Mouse (Mus musculus) kidney, postnatal 0 days (tissue): ENCODE data around the gene Ankfn1. TPM values are rescaled to one million over a fixed set of nuclear protein-coding genes. Genes with fewer than 3 reads are reported as not detected.

ENCODE experiments used
- ATAC-seq: fragments of 200-750 bp; cut with Nextera tagmentation; replicated peaks from 2 replicates; pipeline ENCODE4 v1.8.0; 2017; ENCODE audit warnings: low read depth, moderate number of reproducible peaks, moderate TSS enrichment, moderate library complexity; ENCODE audit not compliant: low FRiP score
- DNase-seq: peaks from one replicate; pipeline ENCODE4 v3.0.0-alpha.2; 2016; ENCODE audit warnings: low spot score
- H3K27ac ChIP-seq: fragments of 300-500 bp; sonication (generic); 2 replicates; pipeline ENCODE4 v1.5.1; 2014; ENCODE audit warnings: mild to moderate bottlenecking
- H3K27me3 ChIP-seq: fragments of 300-500 bp; sonication (generic); 2 replicates; pipeline ENCODE4 v1.6.1; 2014; ENCODE audit warnings: low read length, mixed read lengths; ENCODE audit not compliant: insufficient read depth
- H3K36me3 ChIP-seq: fragments of 300-500 bp; sonication (generic); 2 replicates; pipeline ENCODE4 v1.6.1; 2014; ENCODE audit warnings: low read length, mixed read lengths; ENCODE audit not compliant: insufficient read depth
- H3K4me1 ChIP-seq: fragments of 300-500 bp; sonication (generic); replicated peaks from 2 replicates; pipeline ENCODE4 v1.6.1; 2014; ENCODE audit warnings: antibody characterized with exemption, low read length, mixed read lengths; ENCODE audit not compliant: insufficient read depth
- H3K4me2 ChIP-seq: fragments of 300-500 bp; sonication (generic); 2 replicates; pipeline ENCODE4 v1.6.1; 2014; ENCODE audit warnings: mild to moderate bottlenecking, low read length, moderate library complexity, mixed read lengths
- H3K4me3 ChIP-seq: fragments of 300-500 bp; sonication (generic); replicated peaks from 2 replicates; pipeline ENCODE4 v1.5.1; 2014; ENCODE audit warnings: low read depth, low read length
- H3K9ac ChIP-seq: fragments of 300-500 bp; sonication (generic); 2 replicates; pipeline ENCODE4 v1.6.1; 2014; ENCODE audit warnings: low read depth, low read length
- H3K9me3 ChIP-seq: fragments of 300-500 bp; sonication (generic); replicated peaks from 2 replicates; pipeline ENCODE4 v1.6.1; 2016; ENCODE audit warnings: low read length, inconsistent platforms, mixed read lengths
- CTCF ChIP-seq: IDR thresholded peaks from 2 replicates; pipeline ENCODE4 v1.5.1; 2016; ENCODE audit warnings: antibody characterized with exemption, low read depth, mild to moderate bottlenecking, moderate library complexity
- WGBS: fragments of 180-500 bp; shearing (Covaris S2); extraction: QIAGEN DNeasy Blood & Tissue Kit; methylation state at CpG from one replicate; pipeline ENCODE4 v1.1.7; 2014; 5-methylcytosine and 5-hydroxymethylcytosine counted together
- polyA plus RNA-seq: library from polyadenylated mRNA; unstranded; fragments of >200 nt; fragmentation: Nextera tagmentation; extraction: Ambion mirVana; gene quantifications from 2 replicates; pipeline ENCODE4 v1.2.1, GENCODE M21; 2015

Ankfn1 gene
- polyA plus RNA-seq, 1 experiment from 2014 or later: 0.25 TPM

DNA sequence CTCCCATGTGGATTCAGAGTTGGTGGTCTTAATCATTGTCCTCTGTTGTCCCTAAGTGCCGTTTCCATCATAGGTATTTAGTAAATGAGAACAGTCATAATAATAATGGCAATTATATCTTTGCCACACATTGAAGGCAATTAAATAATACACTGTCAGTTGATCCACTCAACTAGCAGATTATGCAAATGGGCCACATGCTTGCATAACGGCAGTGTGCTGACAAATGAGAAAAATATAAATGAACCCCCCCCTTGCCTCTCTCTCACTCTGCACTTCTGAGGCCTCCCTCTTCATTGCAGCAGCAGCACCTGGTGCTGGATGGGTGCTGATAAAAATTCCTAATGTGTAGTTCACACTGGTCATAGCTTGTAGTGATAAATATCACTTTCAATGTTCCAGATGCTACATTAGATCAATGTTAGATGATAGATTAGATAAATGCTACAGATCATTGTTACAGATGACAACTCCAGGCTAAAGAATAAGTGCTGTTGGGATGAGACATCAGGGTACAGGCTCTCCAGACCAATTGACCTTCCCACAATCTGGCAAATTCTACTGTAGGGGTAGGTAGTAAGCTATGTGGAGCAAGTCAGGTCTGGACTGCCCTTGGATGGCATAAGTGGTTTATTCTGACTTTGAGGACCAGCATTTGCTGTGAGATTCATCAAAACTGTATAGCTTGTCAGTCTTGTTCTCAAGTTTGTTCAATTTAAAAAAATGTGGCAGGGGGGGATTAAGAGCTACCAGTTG lies 12.3 kb downstream of the Ankfn1 start:
- no peak overlapping the region for H3K9ac ChIP-seq
- no peaks in the 10 kb centered on the region for H3K4me1 ChIP-seq
- H3K27me3 ChIP-seq: no peaks in the 10 kb centered on the region
- H3K36me3 ChIP-seq: no peaks in the 10 kb centered on the region
- no peak overlapping the region for H3K4me2 ChIP-seq
- H3K27ac ChIP-seq: no peak overlapping the region
- no peaks in the 10 kb centered on the region for H3K9me3 ChIP-seq
- WGBS: 81% methylated on average over 2 of the region's 2 CpGs
- ATAC-seq: no peak
- DNase-seq: no peak
- no peak for TF ChIP-seq CTCF
- no peak overlapping the region for H3K4me3 ChIP-seq

DNA sequence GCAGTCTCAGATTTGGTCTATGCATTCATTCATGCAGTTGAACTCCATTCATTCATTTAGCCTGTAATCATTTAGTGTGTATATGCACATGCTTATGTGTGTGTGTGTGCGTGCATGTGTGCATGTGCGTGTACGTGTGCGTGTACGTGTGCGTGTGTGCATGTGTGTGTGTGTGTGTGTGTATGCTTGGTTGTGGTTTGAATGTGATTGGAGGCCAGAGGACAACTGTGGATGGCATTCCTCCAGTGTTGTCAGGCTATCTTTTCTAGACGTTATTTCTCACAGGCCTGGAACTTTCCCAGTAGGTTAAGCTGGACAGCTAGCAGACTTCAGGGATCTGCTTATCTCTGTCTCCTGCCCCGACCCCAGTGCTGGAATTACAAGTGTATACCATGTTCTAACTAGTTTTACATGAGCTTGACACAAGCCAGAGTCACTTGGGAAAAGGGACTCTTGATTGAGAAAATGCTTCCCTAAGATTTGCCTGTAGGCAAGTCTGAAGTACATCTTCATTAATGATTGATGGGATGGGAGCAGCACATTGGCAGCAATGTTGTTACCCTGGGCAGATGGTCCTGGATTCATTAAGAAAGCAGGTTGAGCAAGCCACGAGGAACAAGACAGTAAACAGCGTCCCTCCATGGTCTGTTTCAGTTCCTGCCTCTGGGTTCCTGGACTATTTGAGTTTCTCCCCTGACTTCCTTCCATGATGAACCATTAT lies 43.3 kb downstream of the Ankfn1 start:
- DNase-seq: peak; percentile 21
- H3K4me1 ChIP-seq: no peaks in the 10 kb centered on the region
- 0 out of 2 replicates have a peak, but pooled peaks have one; percentile 46 for ATAC-seq
- no peak overlapping the region for H3K9ac ChIP-seq
- no peak overlapping the region for H3K27ac ChIP-seq
- H3K4me3 ChIP-seq: no peak overlapping the region
- no peaks in the 10 kb centered on the region for H3K27me3 ChIP-seq
- no peaks in the 10 kb centered on the region for H3K36me3 ChIP-seq
- H3K4me2 ChIP-seq: no peak overlapping the region
- 78% methylated on average over 10 of the region's 10 CpGs for WGBS
- H3K9me3 ChIP-seq: no peaks in the 10 kb centered on the region
- no peak; the same call in 1 of the 2 replicates for TF ChIP-seq CTCF

DNA sequence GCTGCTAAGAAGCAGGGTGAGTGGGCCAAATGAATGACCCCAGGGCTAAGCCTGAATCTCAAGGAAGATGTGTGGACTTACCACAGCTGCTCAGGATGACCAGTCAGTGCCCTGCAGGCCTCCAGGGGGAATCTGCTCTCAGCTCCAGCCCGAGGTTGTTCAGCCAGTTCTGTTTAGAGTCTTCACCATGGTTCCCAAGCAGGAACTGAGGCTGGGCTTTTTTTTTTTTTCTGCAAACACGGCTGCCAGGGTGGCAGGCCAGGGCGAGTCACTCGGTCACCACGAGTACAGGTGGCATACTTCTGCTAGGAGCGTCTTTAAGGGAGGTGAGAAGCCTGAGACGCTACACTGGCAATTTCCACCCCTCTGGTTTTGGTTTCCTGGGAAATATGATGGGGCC lies 43.9 kb downstream of the Ankfn1 start:
- no peak for ATAC-seq

DNA sequence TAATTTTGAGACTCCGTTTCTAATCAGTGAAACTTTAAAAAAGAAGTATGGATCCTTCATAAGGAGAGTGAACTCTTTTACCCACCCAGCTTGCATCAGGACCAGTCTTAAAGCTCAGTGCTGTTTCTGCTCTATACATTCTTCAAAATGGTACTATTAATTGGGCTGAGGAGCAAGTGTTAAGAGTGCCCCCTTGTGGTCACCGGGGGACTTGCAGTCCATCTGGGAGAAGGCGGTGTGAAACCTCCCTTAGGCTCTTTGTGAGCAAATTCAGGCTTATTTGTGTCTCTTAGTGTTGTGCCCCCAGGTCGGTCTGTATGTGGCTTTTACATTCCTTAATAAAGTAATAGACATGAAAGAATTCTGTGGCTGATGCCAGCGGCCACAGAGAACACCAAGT lies 56.6 kb downstream of the Ankfn1 start:
- no peak overlapping the region for H3K27ac ChIP-seq
- H3K4me3 ChIP-seq: no peak overlapping the region
- no peak overlapping the region for H3K9ac ChIP-seq
- 12% methylated on average over 5 of the region's 5 CpGs for WGBS
- no peaks in the 10 kb centered on the region for H3K27me3 ChIP-seq
- no peak for ATAC-seq
- no peaks in the 10 kb centered on the region for H3K9me3 ChIP-seq
- H3K36me3 ChIP-seq: no peaks in the 10 kb centered on the region
- peak; percentile 71 for DNase-seq
- H3K4me2 ChIP-seq: no peak overlapping the region
- TF ChIP-seq CTCF: peak; percentile 97
- no peaks in the 10 kb centered on the region for H3K4me1 ChIP-seq

More for the DNA sequence above, 43.9 kb downstream of the Ankfn1 start:
- Histone ChIP-seq H3K27me3 (no peaks in the 10 kb centered on the region), H3K9me3 (no peaks in the 10 kb centered on the region), H3K4me1 (no peaks in the 10 kb centered on the region), H3K27ac (no peak overlapping the region), H3K4me3 (no peak overlapping the region), H3K4me2 (no peak overlapping the region), H3K36me3 (no peaks in the 10 kb centered on the region), H3K9ac (no peak overlapping the region)
- 60% methylated on average over 7 of the region's 7 CpGs for WGBS
- no peak for DNase-seq
- TF ChIP-seq CTCF: no peak

DNA sequence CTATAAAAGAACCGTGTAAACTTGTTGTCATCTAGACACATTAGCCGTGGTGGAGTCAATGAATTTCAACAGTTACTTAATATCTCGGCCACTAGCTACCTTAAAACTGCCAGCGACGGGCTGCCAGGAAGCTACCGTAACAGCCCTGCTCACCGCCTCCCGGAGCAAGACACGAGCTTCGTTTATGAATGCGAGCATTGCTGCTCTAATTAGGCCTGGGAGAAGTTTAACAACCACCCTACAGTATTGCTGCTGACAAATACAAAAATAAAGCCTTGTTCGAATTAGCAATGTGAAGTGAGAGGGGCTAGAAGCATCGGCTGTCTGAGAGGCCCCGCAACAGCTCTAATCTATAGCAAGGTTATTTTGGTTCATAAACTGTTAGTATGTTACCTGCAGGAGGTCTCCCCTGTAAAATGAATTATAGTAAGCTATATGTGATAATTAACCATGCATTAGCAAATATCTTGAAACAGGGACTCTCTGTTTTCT lies 58.9 kb downstream of the Ankfn1 start:
- no peak for TF ChIP-seq CTCF
- ATAC-seq (no peak), DNase-seq (no peak)
- no peak overlapping the region for H3K27ac ChIP-seq
- H3K36me3 ChIP-seq: no peaks in the 10 kb centered on the region
- 73% methylated on average over 14 of the region's 14 CpGs for WGBS
- no peaks in the 10 kb centered on the region for H3K9me3 ChIP-seq
- no peaks in the 10 kb centered on the region for H3K4me1 ChIP-seq
- H3K4me2 ChIP-seq: no peak overlapping the region
- H3K9ac ChIP-seq: no peak overlapping the region
- H3K4me3 ChIP-seq: no peak overlapping the region
- H3K27me3 ChIP-seq: no peaks in the 10 kb centered on the region

DNA sequence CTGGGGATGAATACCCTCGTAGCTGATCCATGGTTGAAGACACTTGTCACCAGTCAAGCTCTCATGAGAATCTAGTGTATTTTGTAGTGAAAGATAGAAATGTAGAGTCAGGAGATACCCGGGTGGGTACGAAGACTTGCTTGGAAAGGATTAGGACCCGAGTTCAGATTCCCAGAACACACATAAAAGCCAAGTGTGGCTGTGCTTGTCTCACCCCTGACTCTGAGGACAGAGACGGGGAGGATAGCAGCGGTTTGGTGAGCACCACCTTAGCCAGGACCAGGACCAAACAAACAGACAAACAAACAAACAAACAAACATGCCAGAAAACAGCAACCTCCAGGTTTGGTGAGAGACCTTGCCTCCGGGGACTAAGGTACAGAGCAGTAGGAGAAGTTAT lies 61.1 kb downstream of the Ankfn1 start:
- ATAC-seq (no peak), DNase-seq (no peak)
- H3K4me1 ChIP-seq: no peaks in the 10 kb centered on the region
- H3K4me3 ChIP-seq: no peak overlapping the region
- no peak for TF ChIP-seq CTCF
- H3K36me3 ChIP-seq: no peaks in the 10 kb centered on the region
- no peak overlapping the region for H3K9ac ChIP-seq
- no peaks in the 10 kb centered on the region for H3K9me3 ChIP-seq
- no peak overlapping the region for H3K27ac ChIP-seq
- WGBS: 84% methylated on average over 7 of the region's 7 CpGs
- no peak overlapping the region for H3K4me2 ChIP-seq
- no peaks in the 10 kb centered on the region for H3K27me3 ChIP-seq
